Mouse (Mus musculus): ENCODE measurements at regions not wholly inside any gene's neighbourhood (a gene's known extent, or its start where the extent isn't known, plus 50 kb on each side); places are given as distances from the start of the nearest gene placed in this dataset.
"Not testable (repeated sequence)": the region's sequence is repeated elsewhere in the genome, so short reads cannot be mapped to it uniquely, and the experiment has no call there.

GRCm38 (mm10) chr3:21945775-21946174, 130.7 kb upstream of the Tbl1xr1 start:
- DNase-seq: no peak

- no peak for DNase-seq
Measured at GRCm38 (mm10) chr3:21947320-21948073, 129.0 kb upstream of the Tbl1xr1 start.

GRCm38 (mm10) chr3:21948074-21948659, 128.3 kb upstream of the Tbl1xr1 start:
- DNase-seq: no peak

- no peak for DNase-seq
Measured at GRCm38 (mm10) chr3:21949459-21949858, 127.0 kb upstream of the Tbl1xr1 start.

- no peak for DNase-seq
Measured at GRCm38 (mm10) chr3:21950571-21950970, 125.9 kb upstream of the Tbl1xr1 start.

GRCm38 (mm10) chr3:21951446-21952285, 124.8 kb upstream of the Tbl1xr1 start:
- no peak for DNase-seq

- DNase-seq: peak; percentile 20
Measured at GRCm38 (mm10) chr3:21952695-21953415, 123.6 kb upstream of the Tbl1xr1 start.

- DNase-seq: no peak
Measured at GRCm38 (mm10) chr3:21953416-21953810, 123.0 kb upstream of the Tbl1xr1 start.

GRCm38 (mm10) chr3:21955681-21956080, 120.8 kb upstream of the Tbl1xr1 start:
- no peak for DNase-seq

- not testable (repeated sequence) for DNase-seq
Measured at GRCm38 (mm10) chr3:21957105-21957504, 119.3 kb upstream of the Tbl1xr1 start.

GRCm38 (mm10) chr3:21958595-21959286, 117.7 kb upstream of the Tbl1xr1 start:
- DNase-seq: no peak

- no peak for DNase-seq
Measured at GRCm38 (mm10) chr3:21961091-21961490, 115.4 kb upstream of the Tbl1xr1 start.

GRCm38 (mm10) chr3:21961746-21962145, 114.7 kb upstream of the Tbl1xr1 start:
- no peak for DNase-seq

GRCm38 (mm10) chr3:21962360-21962782, 114.1 kb upstream of the Tbl1xr1 start:
- DNase-seq: no peak

- DNase-seq: no peak
Measured at GRCm38 (mm10) chr3:21962921-21963732, 113.3 kb upstream of the Tbl1xr1 start.

GRCm38 (mm10) chr3:21963733-21964351, 112.6 kb upstream of the Tbl1xr1 start:
- no peak for DNase-seq

GRCm38 (mm10) chr3:21964438-21964837, 112.0 kb upstream of the Tbl1xr1 start:
- no peak for DNase-seq

GRCm38 (mm10) chr3:21965556-21965955, 110.9 kb upstream of the Tbl1xr1 start:
- no peak for DNase-seq

GRCm38 (mm10) chr3:21971731-21972130, 104.7 kb upstream of the Tbl1xr1 start:
- DNase-seq: no peak

GRCm38 (mm10) chr3:21973153-21973552, 103.3 kb upstream of the Tbl1xr1 start:
- no peak for DNase-seq

- DNase-seq: no peak
Measured at GRCm38 (mm10) chr3:21973681-21974080, 102.8 kb upstream of the Tbl1xr1 start.

Data from layer of hippocampus, adult 9-11 months (tissue).